In genomic region chr12:80344777-80345231, GRCm38 (mm10) we compare ENCODE assay signal across 9 mouse cellular contexts.
DNase-seq lines count a peak whose midpoint lies in the region; ATAC-seq lines count a peak whose summit lies in the region.
"Had no signal": no experiment of that assay in that cellular context is flagged by ENCODE, and none has a peak within 500 bp of the region (broad histone marks: within the 10 kb centered on the region; RNA-seq: fewer than 3 reads in every experiment).

No protein-coding gene starts in this region.

- intact Hi-C loops in heart, postnatal 36 days (cut with DNase I): no loop called here

- H3K4me2 ChIP-seq in heart, embryonic 15.5 days: no peak overlapping the region

- no peaks in the 10 kb centered on the region for H3K9me3 ChIP-seq in heart, embryonic 15.5 days (replicated peaks)
- H3K9me3 ChIP-seq: G1E had no signal

- H3K9ac ChIP-seq in heart, embryonic 15.5 days: no peak overlapping the region

- H3K4me3 ChIP-seq in heart, embryonic 15.5 days: no peak overlapping the region

- peak; percentile 79 for ATAC-seq in heart, embryonic 15.5 days (replicated peaks; ENCODE audit: insufficient number of reproducible peaks, insufficient read depth, low FRiP score, low read depth)

- peaks cover 33% of the 10 kb centered on the region for H3K4me1 ChIP-seq in heart, embryonic 15.5 days (replicated peaks)

- peak; percentile 46 for DNase-seq in heart, adult 8-10 months (ENCODE audit: low spot score)
- DNase-seq in heart, postnatal 36 days: no peak
- peak; percentile 37 for DNase-seq in adipocyte (ENCODE audit: low spot score)
- DNase-seq in lung, postnatal 25 days (ENCODE audit: low spot score): peak; percentile 62
- DNase-seq in embryo, embryonic 11 days: no peak
- DNase-seq in urinary bladder, postnatal 25 days (ENCODE audit: low spot score): no peak
- DNase-seq in layer of hippocampus, postnatal 14 days (ENCODE audit: low spot score in 2 of 2): no peak

- peak overlapping the region; percentile 67 for H3K27ac ChIP-seq in heart, embryonic 15.5 days

- H3K27me3 ChIP-seq in heart, embryonic 15.5 days: no peaks in the 10 kb centered on the region

- 24% methylated on average over 6 of the region's 6 CpGs for WGBS in heart, embryonic 15.5 days

- H3K36me3 ChIP-seq in heart, embryonic 15.5 days: peaks cover 10% of the 10 kb centered on the region

Comparison
In these comparisons a context has a peak if more than half of its experiments do, and no peak if none do; other contexts are left out.
1. DNase-seq: peak in heart, adult 8-10 months (single experiment), adipocyte (single experiment) and lung, postnatal 25 days (single experiment); none in heart, postnatal 36 days (0 of 2), embryo, embryonic 11 days (single experiment), urinary bladder, postnatal 25 days (single experiment) and layer of hippocampus, postnatal 14 days (0 of 2).